Mouse (Mus musculus): ENCODE measurements at regions not wholly inside any gene's neighbourhood (a gene's known extent, or its start where the extent isn't known, plus 50 kb on each side); places are given as distances from the start of the nearest gene placed in this dataset.

DNA sequence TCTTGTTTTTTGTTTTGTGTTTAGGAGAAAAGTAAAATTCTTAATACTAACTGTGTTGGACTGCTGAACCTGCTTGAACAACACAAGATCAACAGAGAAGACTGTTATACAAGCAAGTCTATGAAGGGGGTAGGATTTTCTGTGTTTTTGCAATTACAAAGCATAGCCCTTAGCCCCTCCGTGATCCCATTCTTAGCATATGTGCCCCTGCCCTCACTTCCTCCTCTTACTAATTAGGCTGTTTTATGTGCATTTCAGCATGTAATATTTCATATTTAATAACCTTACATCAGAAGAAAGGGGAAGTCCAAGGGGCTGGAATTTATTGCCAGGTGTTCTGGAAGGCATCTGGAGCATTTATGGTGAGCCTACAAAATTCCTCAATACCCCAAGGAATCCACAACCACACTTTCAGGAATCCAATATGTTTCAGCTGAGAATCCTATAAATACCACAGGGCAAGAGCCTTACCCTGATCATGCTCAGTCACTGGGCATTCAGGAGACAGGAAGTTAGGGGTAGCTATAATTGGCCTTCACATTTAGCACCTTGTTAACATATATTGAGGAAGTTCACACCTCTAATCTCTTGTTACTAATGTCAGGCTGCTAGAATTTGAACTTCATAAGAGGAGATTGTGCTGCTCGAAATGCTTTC is 660.3 kb upstream of the Slit2 start:
- TF ChIP-seq POLR2A (IDR thresholded peaks at IDR 0.05; ENCODE audit: extremely low read depth, insufficient read depth, low read length) (no peak), CTCF (IDR thresholded peaks at IDR 0.05; ENCODE audit: extremely low read depth, insufficient read depth, low read length) (no peak)
- no peak overlapping the region for H3K4me3 ChIP-seq (ENCODE audit: insufficient read depth, low read length)

GRCm38 (mm10) chr5:47334299-47334698 is 648.6 kb upstream of the Slit2 start:
- Histone ChIP-seq H3K27ac (ENCODE audit: insufficient read depth, low read length) (no peak overlapping the region), H3K4me3 (ENCODE audit: insufficient read depth, low read length) (no peak overlapping the region), H3K4me1 (ENCODE audit: control insufficient read depth, insufficient read depth, low read length) (no peaks in the 10 kb centered on the region)
- TF ChIP-seq CTCF (IDR thresholded peaks at IDR 0.05; ENCODE audit: extremely low read depth, insufficient read depth, low read length): no peak
- TF ChIP-seq POLR2A (IDR thresholded peaks at IDR 0.05; ENCODE audit: extremely low read depth, insufficient read depth, low read length): no peak

More for the DNA sequence above, 660.3 kb upstream of the Slit2 start:
- Histone ChIP-seq H3K27ac (ENCODE audit: insufficient read depth, low read length) (no peak overlapping the region), H3K4me1 (ENCODE audit: control insufficient read depth, insufficient read depth, low read length) (no peaks in the 10 kb centered on the region)

DNA sequence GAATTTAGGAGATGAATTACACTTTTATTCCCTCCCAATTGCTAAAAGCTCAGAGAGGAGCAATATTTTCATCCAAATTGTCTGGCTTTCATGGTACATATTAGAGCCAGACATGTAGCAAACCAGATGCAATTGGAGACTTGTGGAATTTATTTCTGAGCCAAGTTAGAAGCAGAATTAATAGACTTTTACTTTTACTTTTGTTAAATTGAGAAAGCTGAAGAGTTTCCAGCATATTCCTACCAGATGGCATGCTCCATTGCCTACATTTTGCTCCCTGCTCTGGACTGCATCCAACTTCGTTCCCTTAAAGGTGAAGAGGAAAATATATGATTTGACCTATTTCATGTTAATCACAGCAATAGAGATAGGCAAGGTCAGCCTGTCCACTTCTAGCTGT is 646.4 kb upstream of the Slit2 start:
- TF ChIP-seq CTCF (IDR thresholded peaks at IDR 0.05; ENCODE audit: extremely low read depth, insufficient read depth, low read length): no peak
- TF ChIP-seq POLR2A (IDR thresholded peaks at IDR 0.05; ENCODE audit: extremely low read depth, insufficient read depth, low read length): no peak
- Histone ChIP-seq H3K4me1 (ENCODE audit: control insufficient read depth, insufficient read depth, low read length) (no peaks in the 10 kb centered on the region), H3K4me3 (ENCODE audit: insufficient read depth, low read length) (no peak overlapping the region), H3K27ac (ENCODE audit: insufficient read depth, low read length) (no peak overlapping the region)

GRCm38 (mm10) chr5:47339807-47340206 is 643.1 kb upstream of the Slit2 start:
- no peak overlapping the region for H3K4me3 ChIP-seq (ENCODE audit: insufficient read depth, low read length)
- no peaks in the 10 kb centered on the region for H3K4me1 ChIP-seq (ENCODE audit: control insufficient read depth, insufficient read depth, low read length)
- no peak overlapping the region for H3K27ac ChIP-seq (ENCODE audit: insufficient read depth, low read length)
- TF ChIP-seq CTCF (IDR thresholded peaks at IDR 0.05; ENCODE audit: extremely low read depth, insufficient read depth, low read length): no peak
- no peak for TF ChIP-seq POLR2A (IDR thresholded peaks at IDR 0.05; ENCODE audit: extremely low read depth, insufficient read depth, low read length)

GRCm38 (mm10) chr5:47370184-47370583 is 612.8 kb upstream of the Slit2 start:
- Histone ChIP-seq H3K4me3 (ENCODE audit: insufficient read depth, low read length) (no peak overlapping the region), H3K27ac (ENCODE audit: insufficient read depth, low read length) (no peak overlapping the region), H3K4me1 (ENCODE audit: control insufficient read depth, insufficient read depth, low read length) (no peaks in the 10 kb centered on the region)
- TF ChIP-seq CTCF (IDR thresholded peaks at IDR 0.05; ENCODE audit: extremely low read depth, insufficient read depth, low read length) (no peak), POLR2A (IDR thresholded peaks at IDR 0.05; ENCODE audit: extremely low read depth, insufficient read depth, low read length) (no peak)

- Histone ChIP-seq H3K4me1 (ENCODE audit: control insufficient read depth, insufficient read depth, low read length) (no peaks in the 10 kb centered on the region), H3K27ac (ENCODE audit: insufficient read depth, low read length) (no peak overlapping the region)
- no peak for TF ChIP-seq POLR2A (IDR thresholded peaks at IDR 0.05; ENCODE audit: extremely low read depth, insufficient read depth, low read length)
- TF ChIP-seq CTCF (IDR thresholded peaks at IDR 0.05; ENCODE audit: extremely low read depth, insufficient read depth, low read length): no peak
Measured at GRCm38 (mm10) chr5:47385930-47386329, 597.0 kb upstream of the Slit2 start.

DNA sequence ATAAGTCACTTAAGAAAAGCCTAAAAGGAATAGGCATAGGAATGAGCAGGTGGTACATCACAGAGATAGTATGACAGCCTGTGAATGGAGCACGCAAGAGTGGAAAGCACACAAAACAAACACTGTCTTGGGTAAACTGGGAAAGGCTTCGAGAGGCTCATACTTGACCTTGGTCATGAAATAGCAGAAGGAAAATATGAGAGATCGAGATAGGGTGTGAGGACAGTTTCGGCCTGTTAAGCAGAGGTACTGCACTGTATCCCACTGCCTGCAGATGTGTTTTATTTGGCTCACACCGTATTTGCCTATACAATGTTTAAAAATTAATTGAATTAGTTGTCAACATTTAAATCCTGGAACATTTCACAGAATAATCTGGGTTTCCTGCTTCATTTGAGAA is 596.2 kb upstream of the Slit2 start:
- TF ChIP-seq POLR2A (IDR thresholded peaks at IDR 0.05; ENCODE audit: extremely low read depth, insufficient read depth, low read length) (no peak), CTCF (IDR thresholded peaks at IDR 0.05; ENCODE audit: extremely low read depth, insufficient read depth, low read length) (no peak)
- Histone ChIP-seq H3K4me1 (ENCODE audit: control insufficient read depth, insufficient read depth, low read length) (no peaks in the 10 kb centered on the region), H3K27ac (ENCODE audit: insufficient read depth, low read length) (no peak overlapping the region), H3K4me3 (ENCODE audit: insufficient read depth, low read length) (no peak overlapping the region)

More at GRCm38 (mm10) chr5:47385930-47386329, 597.0 kb upstream of the Slit2 start:
- no peak overlapping the region for H3K4me3 ChIP-seq (ENCODE audit: insufficient read depth, low read length)

- no peak for TF ChIP-seq POLR2A (IDR thresholded peaks at IDR 0.05; ENCODE audit: extremely low read depth, insufficient read depth, low read length)
- TF ChIP-seq CTCF (IDR thresholded peaks at IDR 0.05; ENCODE audit: extremely low read depth, insufficient read depth, low read length): no peak
- H3K27ac ChIP-seq (ENCODE audit: insufficient read depth, low read length): no peak overlapping the region
- H3K4me3 ChIP-seq (ENCODE audit: insufficient read depth, low read length): no peak overlapping the region
- no peaks in the 10 kb centered on the region for H3K4me1 ChIP-seq (ENCODE audit: control insufficient read depth, insufficient read depth, low read length)
Measured at GRCm38 (mm10) chr5:47390735-47391134, 592.2 kb upstream of the Slit2 start.

DNA sequence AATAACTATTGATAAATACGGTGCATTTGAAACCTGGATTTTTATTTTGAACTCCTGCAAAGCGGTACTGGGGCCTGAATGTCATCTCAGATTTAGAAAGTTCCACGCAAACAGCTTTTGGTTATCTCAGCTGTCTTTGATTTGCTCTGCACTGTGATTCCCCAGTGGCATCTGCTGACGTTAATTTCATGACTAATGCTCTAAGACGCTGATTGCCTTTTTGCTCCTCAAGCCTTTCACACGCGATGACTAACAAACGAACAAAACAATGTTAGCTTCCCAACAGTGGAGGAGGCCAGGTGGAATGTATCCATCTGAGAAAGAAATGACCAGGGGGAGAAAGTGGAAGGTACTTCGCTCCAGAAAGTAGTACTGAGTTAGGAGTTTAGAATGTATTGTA is 586.1 kb upstream of the Slit2 start:
- H3K4me1 ChIP-seq (ENCODE audit: control insufficient read depth, insufficient read depth, low read length): no peaks in the 10 kb centered on the region
- no peak overlapping the region for H3K4me3 ChIP-seq (ENCODE audit: insufficient read depth, low read length)
- no peak overlapping the region for H3K27ac ChIP-seq (ENCODE audit: insufficient read depth, low read length)
- no peak for TF ChIP-seq POLR2A (IDR thresholded peaks at IDR 0.05; ENCODE audit: extremely low read depth, insufficient read depth, low read length)
- no peak for TF ChIP-seq CTCF (IDR thresholded peaks at IDR 0.05; ENCODE audit: extremely low read depth, insufficient read depth, low read length)

- TF ChIP-seq CTCF (IDR thresholded peaks at IDR 0.05; ENCODE audit: extremely low read depth, insufficient read depth, low read length): no peak
- TF ChIP-seq POLR2A (IDR thresholded peaks at IDR 0.05; ENCODE audit: extremely low read depth, insufficient read depth, low read length): no peak
- Histone ChIP-seq H3K4me3 (ENCODE audit: insufficient read depth, low read length) (no peak overlapping the region), H3K27ac (ENCODE audit: insufficient read depth, low read length) (no peak overlapping the region), H3K4me1 (ENCODE audit: control insufficient read depth, insufficient read depth, low read length) (no peaks in the 10 kb centered on the region)
Measured at GRCm38 (mm10) chr5:47421916-47422315, 561.0 kb upstream of the Slit2 start.

Data from cortical plate, adult 2 months (tissue).